Mouse (Mus musculus): ENCODE results near the gene Gsdmc4. TPM values are rescaled to one million over a fixed set of nuclear protein-coding genes. Genes with fewer than 3 reads are reported as not detected.
"Not testable (repeated sequence)": the region's sequence is repeated elsewhere in the genome, so short reads cannot be mapped to it uniquely, and the experiment has no call there.

Gene Gsdmc4
- not detected for total RNA-seq (2021)
- long read RNA-seq, experiment 1 = 0 reads
- long read RNA-seq, experiment 2 = 0 reads

GRCm38 (mm10) chr15:63912197-63912596, at the start of gene Gsdmc4:
TSS of gene Gsdmc4 (minus strand) at chr15:63912297.
- intact Hi-C loops (cut with DNase I; ENCODE audit: low total_unique reads); DNase-seq: not testable (repeated sequence)

DNA sequence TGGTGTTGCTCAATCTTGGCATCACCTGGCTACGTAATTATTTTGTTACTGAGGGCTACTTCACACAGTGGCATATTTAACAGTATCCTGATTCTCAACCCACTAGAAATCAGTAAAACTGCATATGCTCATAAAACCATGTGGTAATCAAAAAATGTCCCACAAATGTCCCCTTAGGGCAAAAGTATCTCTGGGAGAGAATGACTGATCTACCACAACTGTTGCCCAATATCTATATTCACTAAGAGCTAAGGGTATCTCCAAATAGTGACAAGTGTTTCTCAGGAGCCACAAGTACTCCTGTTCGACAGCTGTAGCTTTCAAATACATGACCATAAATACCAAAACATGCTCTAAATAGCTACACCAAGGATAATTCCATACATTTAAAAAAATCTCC, 48.4 kb upstream of the Gsdmc4 start:
- no peak for DNase-seq
- intact Hi-C loops (cut with DNase I; ENCODE audit: low total_unique reads) = no loop called here

GRCm38 (mm10) chr15:63957553-63957952, 45.5 kb upstream of the Gsdmc4 start:
- intact Hi-C loops (cut with DNase I; ENCODE audit: low total_unique reads) = no loop called here
- DNase-seq = no peak

DNA sequence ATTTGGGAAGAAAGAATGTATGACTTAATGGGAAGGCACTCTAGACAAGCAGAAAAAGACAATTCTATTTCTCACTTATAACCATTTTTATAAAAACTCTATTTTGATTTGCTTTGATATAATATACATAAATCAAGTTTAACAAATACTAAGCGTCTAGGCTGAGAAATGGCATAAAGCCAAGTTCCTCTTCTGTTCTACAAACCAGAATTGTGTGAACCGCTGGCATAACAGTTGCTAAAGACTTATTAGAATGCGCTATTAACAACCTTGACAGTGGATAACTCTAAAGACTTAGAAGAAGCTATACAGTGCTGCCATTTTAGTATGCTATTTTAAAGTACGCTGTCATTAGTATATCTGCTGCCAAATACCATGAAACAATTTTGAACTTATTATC, 41.2 kb upstream of the Gsdmc4 start:
- intact Hi-C loops (cut with DNase I; ENCODE audit: low total_unique reads) = no loop called here
- DNase-seq = no peak

DNA sequence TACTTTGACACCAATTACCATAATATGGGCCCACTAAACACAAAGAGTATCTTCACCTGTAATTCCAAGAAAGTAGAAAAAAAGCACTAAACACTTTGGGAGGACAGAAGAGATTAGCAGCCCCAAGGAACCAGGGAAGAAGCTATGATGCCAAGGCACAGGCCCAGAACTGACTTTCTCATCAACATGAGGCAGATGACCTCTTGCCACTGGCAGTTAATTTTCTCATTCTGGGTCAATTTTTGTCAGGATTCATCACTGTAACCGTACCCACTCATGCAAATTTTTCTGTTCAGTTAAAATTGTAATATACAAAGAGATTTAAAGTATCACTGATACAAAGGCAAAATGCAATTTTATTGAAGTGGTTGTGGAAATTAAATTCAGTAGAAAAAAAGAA, 29.1 kb upstream of the Gsdmc4 start:
- intact Hi-C loops (cut with DNase I; ENCODE audit: low total_unique reads) = no loop called here
- no peak for DNase-seq

DNA sequence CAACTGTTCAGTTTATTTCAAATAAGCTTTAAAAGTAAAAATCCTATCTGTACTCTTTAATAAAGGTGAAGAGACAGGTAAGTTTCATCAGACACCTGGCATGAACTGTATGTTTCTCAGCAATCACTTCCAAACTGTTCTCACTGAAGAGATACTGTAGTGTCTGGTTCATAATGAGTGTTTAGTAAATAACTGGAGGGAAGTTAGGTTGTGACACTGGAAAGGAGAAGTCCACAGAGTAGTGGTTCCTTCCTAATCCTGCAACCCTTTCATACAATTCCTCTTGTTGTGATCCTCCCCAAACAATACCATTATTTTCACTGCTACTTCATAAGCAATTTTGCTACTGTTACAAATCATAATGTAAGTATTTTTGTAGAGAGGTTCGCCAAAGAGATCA, 20.6 kb upstream of the Gsdmc4 start:
- intact Hi-C loops (cut with DNase I; ENCODE audit: low total_unique reads) = no loop called here
- no peak for DNase-seq

- DNase-seq = no peak
- intact Hi-C loops (cut with DNase I; ENCODE audit: low total_unique reads) = no loop called here
Measured at GRCm38 (mm10) chr15:63931404-63931803, 19.3 kb upstream of the Gsdmc4 start.

GRCm38 (mm10) chr15:63930107-63931041, 18.3 kb upstream of the Gsdmc4 start:
- DNase-seq = no peak
- intact Hi-C loops (cut with DNase I; ENCODE audit: low total_unique reads) = no loop called here

GRCm38 (mm10) chr15:63926201-63926600, 14.1 kb upstream of the Gsdmc4 start:
- no peak for DNase-seq
- intact Hi-C loops (cut with DNase I; ENCODE audit: low total_unique reads) = no loop called here

GRCm38 (mm10) chr15:63924484-63924883, 12.4 kb upstream of the Gsdmc4 start:
- intact Hi-C loops (cut with DNase I; ENCODE audit: low total_unique reads) = no loop called here
- DNase-seq = no peak

- intact Hi-C loops (cut with DNase I; ENCODE audit: low total_unique reads); DNase-seq: not testable (repeated sequence)
Measured at GRCm38 (mm10) chr15:63921618-63922017, 9.5 kb upstream of the Gsdmc4 start.

GRCm38 (mm10) chr15:63919728-63920127, 7.6 kb upstream of the Gsdmc4 start:
- DNase-seq = not testable (repeated sequence)

GRCm38 (mm10) chr15:63916584-63916983, 4.5 kb upstream of the Gsdmc4 start:
- intact Hi-C loops (cut with DNase I; ENCODE audit: low total_unique reads); DNase-seq: not testable (repeated sequence)

More at GRCm38 (mm10) chr15:63919728-63920127, 7.6 kb upstream of the Gsdmc4 start:
- intact Hi-C loops (cut with DNase I; ENCODE audit: low total_unique reads) = not testable (repeated sequence)

DNA sequence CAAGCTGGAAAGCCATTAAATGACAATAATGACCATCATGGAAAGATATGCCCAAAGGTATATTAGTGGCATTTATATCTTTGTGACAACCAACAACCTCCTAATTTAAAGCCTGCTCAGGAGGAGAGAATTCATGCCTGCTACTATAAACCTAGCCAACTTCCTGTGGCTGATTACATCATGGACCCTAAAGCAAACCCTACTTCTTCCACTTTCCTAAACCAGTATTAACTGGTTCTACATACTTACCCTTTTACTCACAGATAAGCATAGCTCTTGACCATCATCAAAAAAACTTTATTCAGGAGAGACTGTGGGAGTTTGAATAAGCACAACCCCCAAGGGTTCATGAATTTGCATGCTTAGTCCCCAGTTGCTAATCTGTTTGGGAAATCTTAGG, 2.2 kb downstream of the Gsdmc4 start:
- DNase-seq; intact Hi-C loops (cut with DNase I; ENCODE audit: low total_unique reads): not testable (repeated sequence)

- intact Hi-C loops (cut with DNase I; ENCODE audit: low total_unique reads); DNase-seq: not testable (repeated sequence)
Measured at GRCm38 (mm10) chr15:63895560-63896353, 16.3 kb downstream of the Gsdmc4 start.

GRCm38 (mm10) chr15:63888440-63888839, 23.7 kb downstream of the Gsdmc4 start:
- intact Hi-C loops (cut with DNase I; ENCODE audit: low total_unique reads); DNase-seq: not testable (repeated sequence)

GRCm38 (mm10) chr15:63887949-63888348, 24.1 kb downstream of the Gsdmc4 start:
- DNase-seq = not testable (repeated sequence)

DNA sequence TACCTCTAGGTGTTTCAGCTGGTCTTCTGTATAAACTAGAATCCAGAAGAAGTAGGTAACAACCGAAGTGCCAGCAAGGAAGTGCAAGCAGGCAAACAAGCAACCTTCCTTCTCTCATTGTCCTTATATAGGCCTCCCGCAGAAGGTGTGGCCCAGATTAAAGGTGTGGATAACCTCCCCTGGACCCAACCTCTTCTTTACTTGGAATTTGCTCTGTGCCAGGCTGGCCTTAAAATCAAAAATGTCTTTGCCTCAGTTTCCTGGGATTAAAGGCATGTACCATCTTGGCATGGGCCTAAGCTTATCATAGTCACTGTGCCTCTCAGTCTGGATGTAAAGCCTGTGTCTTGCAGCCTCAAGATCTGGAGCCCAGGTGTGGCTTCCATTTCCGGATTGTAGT, 33.6 kb downstream of the Gsdmc4 start, which contains the start of gene Gsdmc3:
Gene Gsdmc3, minus strand, starts transcription at position 101 of the 400 bp plus-strand sequence.
- DNase-seq; intact Hi-C loops (cut with DNase I; ENCODE audit: low total_unique reads): not testable (repeated sequence)

More at GRCm38 (mm10) chr15:63887949-63888348, 24.1 kb downstream of the Gsdmc4 start:
- intact Hi-C loops (cut with DNase I; ENCODE audit: low total_unique reads) = not testable (repeated sequence)

GRCm38 (mm10) chr15:63876160-63876559, 35.9 kb downstream of the Gsdmc4 start:
- DNase-seq; intact Hi-C loops (cut with DNase I; ENCODE audit: low total_unique reads): not testable (repeated sequence)

GRCm38 (mm10) chr15:63861965-63862364, 50.1 kb downstream of the Gsdmc4 start:
- DNase-seq; intact Hi-C loops (cut with DNase I; ENCODE audit: low total_unique reads): not testable (repeated sequence)
